Mouse (Mus musculus) liver, embryonic 11.5 days (tissue): Measurements from ENCODE around the gene Timp4. TPM values are rescaled to one million over a fixed set of nuclear protein-coding genes. Genes with fewer than 3 reads are reported as not detected.

ENCODE experiments used
- ATAC-seq: fragments of 200-750 bp; cut with Nextera tagmentation; replicated peaks from 2 replicates; pipeline ENCODE4 v1.8.0; 2017; ENCODE audit warnings: moderate number of reproducible peaks, mild to moderate bottlenecking, moderate TSS enrichment, moderate library complexity; ENCODE audit not compliant: low FRiP score
- DNase-seq: peaks from one replicate; pipeline ENCODE4 v3.0.0-alpha.2; 2017; ENCODE audit warnings: low spot score
- H3K27ac ChIP-seq: fragments of 300-500 bp; sonication (generic); 2 replicates; pipeline ENCODE4 v1.5.1; 2014; ENCODE audit warnings: mild to moderate bottlenecking, low read depth, low read length, control low read depth
- H3K27me3 ChIP-seq: fragments of 300-500 bp; sonication (generic); replicated peaks from 2 replicates; pipeline ENCODE4 v1.6.1; 2014; ENCODE audit warnings: low read length, mixed read lengths; ENCODE audit not compliant: control insufficient read depth, insufficient read depth
- H3K36me3 ChIP-seq: fragments of 300-500 bp; sonication (generic); 2 replicates; pipeline ENCODE4 v1.6.1; 2014; ENCODE audit warnings: mild to moderate bottlenecking, low read length, moderate library complexity, mixed read lengths; ENCODE audit not compliant: control insufficient read depth, insufficient read depth
- H3K4me1 ChIP-seq: fragments of 300-500 bp; sonication (generic); replicated peaks from 2 replicates; pipeline ENCODE4 v1.6.1; 2014; ENCODE audit warnings: low read length, mixed read lengths; ENCODE audit not compliant: control insufficient read depth, insufficient read depth
- H3K4me2 ChIP-seq: fragments of 300-500 bp; sonication (generic); 2 replicates; pipeline ENCODE4 v1.6.1; 2014; ENCODE audit warnings: mild to moderate bottlenecking, control low read depth, moderate library complexity
- H3K4me3 ChIP-seq: fragments of 300-500 bp; sonication (generic); 2 replicates; pipeline ENCODE4 v1.5.1; 2014; ENCODE audit warnings: low read depth, low read length, control low read depth
- H3K9ac ChIP-seq: fragments of 300-500 bp; sonication (generic); 2 replicates; pipeline ENCODE4 v1.6.1; 2014; ENCODE audit warnings: low read depth, low read length, control low read depth
- H3K9me3 ChIP-seq: fragments of 300-500 bp; sonication (generic); 2 replicates; pipeline ENCODE4 v1.6.1; 2016; ENCODE audit warnings: low read length, inconsistent platforms, mixed read lengths; ENCODE audit not compliant: control insufficient read depth
- whole genome bisulfite sequencing: fragments of 180-500 bp; shearing (Covaris S2); extraction: QIAGEN DNeasy Blood & Tissue Kit; methylation state at CpG from one replicate; pipeline ENCODE4 v1.1.7; 2014; 5-methylcytosine and 5-hydroxymethylcytosine counted together
- polyA plus RNA-seq: library from polyadenylated mRNA; unstranded; fragments of >200 nt; fragmentation: Nextera tagmentation; extraction: Ambion mirVana; gene quantifications from 2 replicates; pipeline ENCODE4 v1.2.1, GENCODE M21; 2014

The Timp4 gene
- polyA plus RNA-seq, 1 experiment from 2014 or later: 0.04 TPM

DNA sequence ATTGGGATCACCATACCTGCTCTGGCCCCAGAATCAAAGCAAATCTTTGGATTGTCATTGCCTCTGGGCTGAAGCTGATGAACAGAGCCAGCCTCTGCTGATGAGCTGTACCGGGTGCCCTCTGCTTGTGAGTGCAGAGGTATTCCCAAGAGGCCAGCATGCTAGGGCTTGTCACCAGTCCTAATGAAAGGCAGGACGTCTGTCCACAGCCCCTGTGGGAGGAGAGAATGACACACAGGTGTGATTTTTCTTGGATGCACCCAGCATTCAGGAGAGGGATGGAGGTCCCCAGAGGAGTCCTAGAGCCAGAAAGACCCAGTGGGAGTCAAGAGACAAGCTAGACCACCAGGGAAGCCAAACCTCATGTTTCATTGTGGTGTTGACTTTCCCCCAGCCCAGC, 27.6 kb upstream of the Timp4 start:
- Histone ChIP-seq H3K4me1 (no peaks in the 10 kb centered on the region), H3K9ac (no peak overlapping the region), H3K36me3 (no peaks in the 10 kb centered on the region), H3K4me3 (no peak overlapping the region), H3K4me2 (no peak overlapping the region), H3K27ac (no peak overlapping the region), H3K27me3 (no peaks in the 10 kb centered on the region), H3K9me3 (no peaks in the 10 kb centered on the region)
- WGBS: 60% methylated on average over 2 of the region's 2 CpGs
- no peak for ATAC-seq
- no peak for DNase-seq

DNA sequence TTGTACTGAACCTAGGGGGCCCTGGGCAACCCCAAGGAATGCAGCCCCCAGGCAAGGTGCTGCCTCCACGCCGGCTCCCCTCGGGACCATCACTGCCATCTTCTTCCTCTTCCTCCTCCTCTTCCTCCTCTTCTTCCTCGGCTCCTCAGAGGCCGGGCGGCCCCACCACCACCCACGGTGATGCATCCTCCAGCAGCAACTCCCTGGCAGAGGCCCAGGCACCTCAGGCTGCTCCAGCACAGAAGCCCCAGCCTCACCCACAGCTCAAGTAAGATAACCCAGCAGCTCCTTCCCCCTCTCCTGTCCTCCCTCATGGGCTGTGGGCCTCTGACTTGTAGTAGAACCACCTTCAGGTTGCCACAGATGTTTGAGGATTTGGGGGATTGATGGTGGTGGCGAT, 26.1 kb upstream of the Timp4 start:
- no peak overlapping the region for H3K4me2 ChIP-seq
- H3K36me3 ChIP-seq: no peaks in the 10 kb centered on the region
- ATAC-seq (no peak), DNase-seq (no peak)
- H3K27me3 ChIP-seq: no peaks in the 10 kb centered on the region
- H3K9me3 ChIP-seq: no peaks in the 10 kb centered on the region
- H3K27ac ChIP-seq: no peak overlapping the region
- H3K4me3 ChIP-seq: no peak overlapping the region
- H3K9ac ChIP-seq: no peak overlapping the region
- no peaks in the 10 kb centered on the region for H3K4me1 ChIP-seq
- 56% methylated on average over 8 of the region's 8 CpGs for WGBS

DNA sequence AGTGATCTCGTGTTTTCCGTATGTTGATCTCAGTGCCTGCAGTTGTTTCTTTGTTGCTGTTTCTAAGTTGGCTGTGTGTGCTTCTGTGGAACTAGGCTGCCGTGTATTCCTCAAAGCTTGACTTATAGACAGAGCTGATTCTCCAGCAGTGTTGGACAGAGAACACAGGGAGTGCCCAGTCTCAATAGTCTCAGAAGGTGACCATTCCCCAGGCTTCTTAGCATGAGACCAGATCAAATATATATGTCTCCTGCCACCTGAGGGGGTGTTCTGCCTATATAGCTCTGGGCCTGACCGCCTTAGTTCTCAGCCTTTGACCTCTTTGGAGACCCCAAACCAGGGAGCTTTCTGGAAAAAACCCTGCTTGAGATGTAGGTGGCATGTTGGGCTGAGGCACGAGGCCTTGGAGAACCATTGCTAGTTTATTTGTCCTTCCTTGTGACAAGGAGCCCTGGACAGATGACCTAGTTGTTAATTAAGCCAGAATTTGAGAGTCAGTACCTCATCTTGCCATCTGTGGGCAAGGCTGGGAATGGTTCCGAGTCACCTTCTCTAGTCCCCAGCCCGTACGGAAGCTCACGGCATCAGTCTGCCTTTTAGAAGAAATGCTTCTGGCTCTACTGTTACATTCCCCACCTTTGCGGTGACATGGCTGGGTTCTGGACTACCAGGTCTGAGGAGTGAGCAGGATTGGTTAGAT, 23.3 kb upstream of the Timp4 start:
- WGBS: 88% methylated on average over 10 of the region's 10 CpGs
- Histone ChIP-seq H3K4me2 (no peak overlapping the region), H3K27me3 (no peaks in the 10 kb centered on the region)

DNA sequence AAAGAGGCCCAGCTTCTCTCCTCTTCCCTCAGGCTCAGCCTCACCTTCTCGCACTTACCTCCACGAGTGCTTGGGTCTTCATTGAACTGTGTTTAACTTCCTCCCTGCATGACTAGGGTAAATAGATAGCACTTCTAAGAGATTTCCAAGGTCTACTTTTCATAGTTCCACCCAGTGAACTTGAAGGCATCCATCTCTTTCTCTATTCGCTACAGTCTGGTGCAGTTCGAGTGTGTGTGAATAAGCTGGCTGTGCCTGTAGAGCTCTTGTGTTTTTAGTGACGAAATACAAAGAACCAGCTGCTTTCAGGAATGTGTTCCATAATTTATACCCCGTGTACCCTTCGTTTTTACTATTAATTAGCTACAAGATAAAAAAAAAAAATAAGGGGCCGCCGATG, 22.7 kb upstream of the Timp4 start:
- Histone ChIP-seq H3K27me3 (no peaks in the 10 kb centered on the region), H3K9ac (no peak overlapping the region), H3K4me2 (no peak overlapping the region), H3K36me3 (no peaks in the 10 kb centered on the region), H3K9me3 (no peaks in the 10 kb centered on the region), H3K4me3 (no peak overlapping the region), H3K27ac (no peak overlapping the region), H3K4me1 (no peaks in the 10 kb centered on the region)
- no peak for ATAC-seq
- 75% methylated on average over 9 of the region's 9 CpGs for WGBS
- no peak for DNase-seq

More for the DNA sequence above, 23.3 kb upstream of the Timp4 start:
- DNase-seq: no peak
- Histone ChIP-seq H3K9me3 (no peaks in the 10 kb centered on the region), H3K27ac (no peak overlapping the region), H3K4me1 (no peaks in the 10 kb centered on the region), H3K36me3 (no peaks in the 10 kb centered on the region), H3K4me3 (no peak overlapping the region), H3K9ac (no peak overlapping the region)
- no peak for ATAC-seq

DNA sequence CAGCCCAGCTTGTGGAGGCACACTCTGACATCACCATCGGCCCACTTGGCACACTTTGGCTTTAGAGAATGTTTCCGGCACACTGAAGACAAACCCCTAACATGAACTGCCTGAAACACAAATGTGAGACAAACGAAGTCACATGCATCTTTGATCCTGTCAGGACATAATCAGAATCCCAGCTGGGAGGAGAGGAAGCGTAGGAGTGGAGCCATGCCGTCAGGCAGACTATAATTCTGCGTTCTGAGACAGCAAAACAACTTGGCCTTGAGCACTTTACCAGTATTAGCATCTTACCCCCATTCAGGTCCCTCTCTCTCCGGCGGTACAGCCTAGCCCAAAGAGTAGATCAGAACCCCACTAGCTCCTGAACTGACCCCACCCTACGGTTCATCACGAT, 21.3 kb upstream of the Timp4 start:
- H3K36me3 ChIP-seq: no peaks in the 10 kb centered on the region
- H3K4me2 ChIP-seq: no peak overlapping the region
- DNase-seq: no peak
- H3K4me3 ChIP-seq: no peak overlapping the region
- no peaks in the 10 kb centered on the region for H3K27me3 ChIP-seq
- no peak for ATAC-seq
- no peak overlapping the region for H3K9ac ChIP-seq
- no peaks in the 10 kb centered on the region for H3K9me3 ChIP-seq
- no peaks in the 10 kb centered on the region for H3K4me1 ChIP-seq
- WGBS: 78% methylated on average over 10 of the region's 10 CpGs
- H3K27ac ChIP-seq: no peak overlapping the region

DNA sequence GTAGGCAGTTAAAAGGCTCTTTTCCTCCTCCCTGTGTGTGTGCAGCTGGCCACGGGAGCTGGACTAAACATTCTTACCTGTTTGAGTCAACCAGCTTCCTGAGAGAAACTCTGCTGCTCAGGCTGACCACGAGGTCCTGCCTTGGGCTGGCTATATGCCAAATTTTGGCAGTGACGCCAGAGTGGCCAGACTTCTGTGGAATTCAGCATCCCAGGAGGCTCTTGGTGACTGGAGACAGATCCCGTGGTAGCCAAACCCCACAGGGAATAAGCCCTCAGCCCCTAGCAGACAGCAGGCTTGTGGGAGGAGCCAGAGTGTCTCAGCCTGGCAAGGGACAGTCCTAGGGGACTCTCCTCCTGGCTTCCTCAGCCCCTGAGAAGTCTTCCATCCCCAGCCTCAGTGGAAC, 19.9 kb upstream of the Timp4 start:
- H3K27ac ChIP-seq: no peak overlapping the region
- H3K36me3 ChIP-seq: no peaks in the 10 kb centered on the region
- H3K27me3 ChIP-seq: no peaks in the 10 kb centered on the region
- DNase-seq (no peak), ATAC-seq (no peak)
- H3K9ac ChIP-seq: no peak overlapping the region
- no peak overlapping the region for H3K4me2 ChIP-seq
- H3K4me1 ChIP-seq: no peaks in the 10 kb centered on the region
- no peaks in the 10 kb centered on the region for H3K9me3 ChIP-seq
- H3K4me3 ChIP-seq: no peak overlapping the region
- 27% methylated on average over 4 of the region's 4 CpGs for WGBS

DNA sequence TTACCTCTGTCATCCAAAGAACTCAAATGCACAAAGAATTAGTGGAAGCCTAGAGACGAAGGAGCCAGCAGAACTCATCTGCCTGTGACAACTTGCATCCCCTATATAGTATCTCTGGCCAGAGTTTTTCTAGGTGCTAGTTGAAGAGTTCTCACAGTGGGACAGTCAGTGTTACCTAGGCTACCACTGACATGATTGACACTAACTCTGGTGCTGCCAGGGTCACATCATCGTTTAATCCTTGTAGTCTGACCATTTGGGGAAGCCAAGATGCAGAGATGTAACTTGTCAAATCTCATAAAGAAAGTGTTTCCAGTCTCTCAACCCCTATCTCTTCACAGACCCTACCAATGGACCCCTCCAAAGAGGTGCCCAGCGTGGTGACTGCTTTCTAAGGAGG, 19.3 kb upstream of the Timp4 start:
- no peak overlapping the region for H3K9ac ChIP-seq
- no peak for ATAC-seq
- no peak overlapping the region for H3K27ac ChIP-seq
- no peaks in the 10 kb centered on the region for H3K27me3 ChIP-seq
- 68% methylated on average over 3 of the region's 3 CpGs for WGBS
- DNase-seq: no peak
- no peaks in the 10 kb centered on the region for H3K9me3 ChIP-seq
- no peak overlapping the region for H3K4me2 ChIP-seq
- H3K4me1 ChIP-seq: no peaks in the 10 kb centered on the region
- H3K4me3 ChIP-seq: no peak overlapping the region
- no peaks in the 10 kb centered on the region for H3K36me3 ChIP-seq

DNA sequence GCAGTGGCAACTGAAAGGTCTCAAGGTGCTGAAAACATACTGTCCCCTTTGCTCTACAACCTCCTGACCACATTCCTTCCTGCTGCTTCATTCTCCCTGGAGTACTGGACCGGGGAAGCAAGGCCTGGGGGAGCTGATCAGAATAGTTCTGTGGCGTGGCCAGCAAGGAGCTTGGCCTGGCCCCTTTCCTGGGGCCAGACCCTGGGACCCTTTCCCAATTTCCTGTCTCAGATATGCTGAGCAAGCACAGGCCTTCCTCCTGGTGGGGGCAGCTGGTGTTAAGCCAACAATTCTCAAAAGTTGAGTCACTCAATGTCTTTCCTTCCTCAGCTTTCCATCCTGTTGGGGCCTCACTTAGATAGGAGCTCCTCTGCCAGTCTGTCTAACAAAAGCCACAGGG, 18.1 kb upstream of the Timp4 start:
- Histone ChIP-seq H3K9me3 (no peaks in the 10 kb centered on the region), H3K27ac (no peak overlapping the region), H3K4me1 (no peaks in the 10 kb centered on the region), H3K4me2 (no peak overlapping the region), H3K36me3 (no peaks in the 10 kb centered on the region), H3K4me3 (no peak overlapping the region), H3K9ac (no peak overlapping the region), H3K27me3 (no peaks in the 10 kb centered on the region)
- ATAC-seq (no peak; the same call in 1 of the 2 replicates), DNase-seq (no peak)
- WGBS: 44% methylated on average over 2 of the region's 2 CpGs

DNA sequence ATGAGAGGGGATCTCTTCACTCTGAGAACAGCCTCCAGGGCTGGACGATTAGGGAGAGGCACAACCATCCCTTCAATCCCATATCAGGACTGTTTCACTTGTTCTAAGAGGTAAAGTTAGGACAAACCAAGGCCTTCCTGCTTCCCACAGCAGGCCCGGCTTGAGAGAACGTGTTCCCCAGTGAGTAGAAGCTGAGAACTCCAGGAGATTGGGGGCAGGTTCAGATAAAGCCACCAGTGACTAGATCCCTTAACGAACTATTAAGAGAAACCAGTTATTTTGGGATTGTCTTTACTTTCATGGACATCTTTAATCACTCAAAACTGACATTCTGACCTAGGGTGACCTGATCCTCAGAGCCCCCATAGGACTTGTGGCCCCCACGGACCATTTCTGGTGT, 17.6 kb upstream of the Timp4 start:
- Histone ChIP-seq H3K27ac (no peak overlapping the region), H3K4me2 (no peak overlapping the region), H3K9me3 (no peaks in the 10 kb centered on the region), H3K36me3 (no peaks in the 10 kb centered on the region), H3K4me1 (no peaks in the 10 kb centered on the region), H3K9ac (no peak overlapping the region), H3K4me3 (no peak overlapping the region), H3K27me3 (no peaks in the 10 kb centered on the region)
- ATAC-seq (no peak), DNase-seq (no peak)
- 62% methylated on average over 5 of the region's 5 CpGs for WGBS
